Mouse (Mus musculus): ENCODE measurements around the gene Maml3.

- TF ChIP-seq POLR2A (IDR thresholded peaks at IDR 0.05; ENCODE audit: insufficient read length, low read depth) (no peak), USF1 (IDR thresholded peaks at IDR 0.05; ENCODE audit: low read depth) (no peak), MAX (IDR thresholded peaks at IDR 0.05; ENCODE audit: low read depth) (no peak), POLR2AphosphoS2 (IDR thresholded peaks at IDR 0.05; ENCODE audit: insufficient read length, low read depth) (no peak), E2F4 (IDR thresholded peaks at IDR 0.05; ENCODE audit: insufficient read depth) (no peak), TCF12 (IDR thresholded peaks at IDR 0.05; ENCODE audit: insufficient read depth, poor library complexity, severe bottlenecking) (no peak), CEBPB (IDR thresholded peaks at IDR 0.05; ENCODE audit: insufficient read depth, poor library complexity, severe bottlenecking) (no peak), MYOD1 (IDR thresholded peaks at IDR 0.05; ENCODE audit: control insufficient read depth in 1 of 3, insufficient read length in 2 of 3, low read depth in 2 of 3) (no peak), REST (IDR thresholded peaks at IDR 0.05; ENCODE audit: insufficient read depth, insufficient read length) (no peak), MYOG (IDR thresholded peaks at IDR 0.05; ENCODE audit: control insufficient read depth in 1 of 3, insufficient read depth in 1 of 3, insufficient read length in 2 of 3, low read depth in 2 of 3) (no peak), TCF3 (IDR thresholded peaks at IDR 0.05; ENCODE audit: insufficient read length, low read depth) (no peak)
These were observed 59.6 kb downstream of the Maml3 start for GRCm38 (mm10) chr3:52045221-52045641.

Data from myocyte (in vitro differentiated cells).